Mouse (Mus musculus) liver, embryonic 12.5 days (tissue): ENCODE measurements around the gene Gm26661. TPM values are rescaled to one million over a fixed set of nuclear protein-coding genes. Genes with fewer than 3 reads are reported as not detected.

Experiments
- ATAC-seq: fragments of 200-750 bp; cut with Nextera tagmentation; 2 replicates; pipeline ENCODE4 v1.8.0; 2017; ENCODE audit warnings: moderate number of reproducible peaks, mild to moderate bottlenecking, moderate library complexity
- H3K27ac ChIP-seq: fragments of 300-500 bp; sonication (generic); 2 replicates; pipeline ENCODE4 v1.5.1; 2016; ENCODE audit warnings: mild to moderate bottlenecking
- H3K27me3 ChIP-seq: fragments of 300-500 bp; sonication (generic); replicated peaks from 2 replicates; pipeline ENCODE4 v1.6.1; 2016; ENCODE audit warnings: mild to moderate bottlenecking, moderate library complexity
- H3K36me3 ChIP-seq: fragments of 300-500 bp; sonication (generic); 2 replicates; pipeline ENCODE4 v1.6.1; 2016; ENCODE audit warnings: mild to moderate bottlenecking, moderate library complexity
- H3K4me1 ChIP-seq: fragments of 300-500 bp; sonication (generic); 2 replicates; pipeline ENCODE4 v1.6.1; 2016
- H3K4me2 ChIP-seq: fragments of 300-500 bp; sonication (generic); 2 replicates; pipeline ENCODE4 v1.6.1; 2016; ENCODE audit warnings: mild to moderate bottlenecking, moderate library complexity
- H3K4me3 ChIP-seq: fragments of 300-500 bp; sonication (generic); 2 replicates; pipeline ENCODE4 v1.5.1; 2016; ENCODE audit warnings: mild to moderate bottlenecking, moderate library complexity
- H3K9ac ChIP-seq: fragments of 300-500 bp; sonication (generic); 2 replicates; pipeline ENCODE4 v1.6.1; 2016; ENCODE audit warnings: mild to moderate bottlenecking, moderate library complexity
- H3K9me3 ChIP-seq: fragments of 300-500 bp; sonication (generic); replicated peaks from 2 replicates; pipeline ENCODE4 v1.6.1; 2016; ENCODE audit warnings: mild to moderate bottlenecking, moderate library complexity
- WGBS: fragments of 180-500 bp; shearing (Covaris S2); methylation state at CpG from one replicate; pipeline ENCODE4 v1.1.7; 2016; ENCODE audit not compliant: insufficient replicate concordance; 5-methylcytosine and 5-hydroxymethylcytosine counted together
- polyA plus RNA-seq: library from polyadenylated mRNA; unstranded; fragments of >200 nt; fragmentation: Nextera tagmentation; extraction: Ambion mirVana; gene quantifications from 2 replicates; pipeline ENCODE4 v1.2.1, GENCODE M21; 2016

Gene Gm26661
- polyA plus RNA-seq, 1 experiment from 2014 or later: not detected

DNA sequence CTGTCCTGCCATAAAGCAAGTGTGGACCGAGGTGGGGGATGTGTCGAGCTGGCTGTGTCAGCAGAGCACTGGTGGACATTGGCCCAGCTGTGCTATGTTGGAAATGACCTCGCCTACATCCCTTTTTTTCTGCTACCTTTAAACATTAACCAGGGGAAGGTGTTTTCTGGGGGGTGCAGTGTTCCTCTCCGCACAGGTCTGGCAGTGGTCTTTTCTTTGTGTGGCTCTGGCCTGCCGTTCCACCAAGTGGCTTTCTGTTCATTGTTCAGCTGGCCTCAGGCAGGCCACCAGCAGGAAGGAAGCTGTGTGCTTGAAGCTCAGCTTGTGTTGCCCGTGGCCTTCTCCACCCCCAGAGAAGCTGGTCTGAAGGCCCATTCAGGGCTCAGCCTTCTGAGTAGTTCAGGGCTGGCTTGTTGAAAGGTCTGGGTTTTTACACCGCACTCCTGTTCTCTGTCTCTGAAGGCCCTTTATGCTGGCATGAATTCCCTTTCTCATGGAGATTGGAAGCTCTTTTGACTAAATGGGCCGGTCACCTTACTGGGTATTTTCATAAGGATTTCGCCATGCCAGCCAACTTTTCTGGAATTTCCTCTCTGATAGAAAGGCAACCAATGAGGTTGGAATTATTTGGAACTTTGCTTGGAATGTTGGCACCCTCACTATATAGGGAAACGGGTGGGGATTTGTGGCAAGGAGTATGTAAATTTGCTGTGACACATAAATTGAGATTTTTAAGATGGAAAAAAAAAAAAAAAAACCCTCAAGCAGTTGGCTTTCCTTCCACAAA lies 35.0 kb downstream of the Gm26661 start:
- Histone ChIP-seq H3K27ac (peak overlapping the region; percentile 71), H3K27me3 (no peaks in the 10 kb centered on the region), H3K36me3 (no peaks in the 10 kb centered on the region), H3K4me2 (no peak overlapping the region), H3K4me3 (no peak overlapping the region), H3K9me3 (no peaks in the 10 kb centered on the region), H3K9ac (no peak overlapping the region), H3K4me1 (peaks cover 36% of the 10 kb centered on the region)
- WGBS: 44% methylated on average over 10 of the region's 10 CpGs
- peak; percentile 69 for ATAC-seq

GRCm38 (mm10) chr14:7829181-7829580 lies 37.8 kb downstream of the Gm26661 start:
- Histone ChIP-seq H3K4me3 (no peak overlapping the region), H3K4me2 (no peak overlapping the region), H3K9me3 (no peaks in the 10 kb centered on the region), H3K9ac (no peak overlapping the region), H3K4me1 (peaks cover 24% of the 10 kb centered on the region), H3K27ac (peak overlapping the region; percentile 45; the same call in 1 of the 2 replicates), H3K36me3 (no peaks in the 10 kb centered on the region), H3K27me3 (no peaks in the 10 kb centered on the region)
- no peak for ATAC-seq
- WGBS: 74% methylated on average over 2 of the region's 2 CpGs

GRCm38 (mm10) chr14:7831770-7832439 lies 40.5 kb downstream of the Gm26661 start:
- no peak for ATAC-seq
- H3K9me3 ChIP-seq: no peaks in the 10 kb centered on the region
- 52% methylated on average over 1 of the region's 1 CpGs for WGBS
- H3K27me3 ChIP-seq: no peaks in the 10 kb centered on the region
- no peak overlapping the region for H3K4me3 ChIP-seq
- no peaks in the 10 kb centered on the region for H3K4me1 ChIP-seq
- H3K9ac ChIP-seq: no peak overlapping the region
- H3K27ac ChIP-seq: no peak overlapping the region
- H3K36me3 ChIP-seq: no peaks in the 10 kb centered on the region
- no peak overlapping the region for H3K4me2 ChIP-seq

- no peaks in the 10 kb centered on the region for H3K9me3 ChIP-seq
- no peaks in the 10 kb centered on the region for H3K4me1 ChIP-seq
- H3K4me2 ChIP-seq: no peak overlapping the region
- H3K4me3 ChIP-seq: no peak overlapping the region
- H3K36me3 ChIP-seq: no peaks in the 10 kb centered on the region
- H3K9ac ChIP-seq: no peak overlapping the region
- ATAC-seq: no peak
- H3K27ac ChIP-seq: no peak overlapping the region
- no peaks in the 10 kb centered on the region for H3K27me3 ChIP-seq
- 82% methylated on average over 5 of the region's 5 CpGs for WGBS
Measured at GRCm38 (mm10) chr14:7832440-7832783, 41.0 kb downstream of the Gm26661 start.

- Histone ChIP-seq H3K36me3 (no peaks in the 10 kb centered on the region), H3K4me3 (no peak overlapping the region), H3K9me3 (no peaks in the 10 kb centered on the region), H3K4me1 (no peaks in the 10 kb centered on the region), H3K27me3 (no peaks in the 10 kb centered on the region), H3K4me2 (no peak overlapping the region), H3K9ac (no peak overlapping the region), H3K27ac (no peak overlapping the region)
- ATAC-seq: no peak
- 52% methylated on average over 4 of the region's 4 CpGs for WGBS
Measured at GRCm38 (mm10) chr14:7833458-7833857, 42.1 kb downstream of the Gm26661 start.

DNA sequence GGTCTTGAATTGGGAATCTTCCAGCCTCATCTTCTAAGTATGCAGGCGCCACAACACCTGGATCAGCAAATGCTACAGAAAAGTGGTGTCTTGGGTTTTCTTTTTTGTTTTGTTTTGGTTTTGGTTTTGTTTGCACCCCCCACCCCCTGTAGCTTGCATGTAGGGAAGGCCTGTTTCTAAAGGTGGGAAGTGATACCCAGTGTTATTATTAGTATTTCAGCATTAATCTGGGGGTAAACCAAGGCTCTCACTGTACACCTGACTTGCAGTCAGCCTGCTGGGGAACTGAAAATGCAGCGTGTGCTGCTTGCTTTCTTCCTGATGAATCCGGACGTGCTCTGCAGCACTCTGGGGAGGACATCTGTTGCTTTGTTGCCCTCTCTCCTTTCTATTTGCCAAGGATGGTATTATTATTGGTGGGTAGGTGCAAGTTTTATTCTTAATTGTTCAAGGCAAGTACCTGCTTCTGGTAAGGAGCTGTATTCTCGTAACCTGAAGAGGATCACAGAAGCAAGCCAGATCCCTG lies 47.2 kb downstream of the Gm26661 start:
- Histone ChIP-seq H3K36me3 (no peaks in the 10 kb centered on the region), H3K27ac (no peak overlapping the region), H3K4me1 (peaks cover 12% of the 10 kb centered on the region; the same call in 1 of the 2 replicates), H3K4me2 (no peak overlapping the region), H3K27me3 (no peaks in the 10 kb centered on the region), H3K9ac (no peak overlapping the region), H3K4me3 (no peak overlapping the region), H3K9me3 (no peaks in the 10 kb centered on the region)
- no peak for ATAC-seq
- WGBS: 74% methylated on average over 5 of the region's 5 CpGs

GRCm38 (mm10) chr14:7839950-7840514 lies 48.6 kb downstream of the Gm26661 start:
- peaks cover 12% of the 10 kb centered on the region; the same call in 1 of the 2 replicates for H3K4me1 ChIP-seq
- no peak for ATAC-seq
- no peak overlapping the region for H3K4me2 ChIP-seq
- 57% methylated on average over 8 of the region's 8 CpGs for WGBS
- H3K27me3 ChIP-seq: no peaks in the 10 kb centered on the region
- no peak overlapping the region for H3K9ac ChIP-seq
- no peaks in the 10 kb centered on the region for H3K36me3 ChIP-seq
- H3K4me3 ChIP-seq: no peak overlapping the region
- H3K9me3 ChIP-seq: no peaks in the 10 kb centered on the region
- no peak overlapping the region for H3K27ac ChIP-seq

Other genes starting within 250 kb of the Gm26661 start
- 0.11 TPM in 1 of 2 replicates, not detected in the other for gene Gm3558, start 223.0 kb upstream of the Gm26661 start, polyA plus RNA-seq
- gene Gm10338, start 196.0 kb upstream of the Gm26661 start, polyA plus RNA-seq: not detected in 2 replicates
- gene Gm10128, start 147.6 kb upstream of the Gm26661 start, polyA plus RNA-seq: not detected in 2 replicates
- 7.4 and 8.7 TPM in 2 replicates for gene Flnb, start 26.4 kb downstream of the Gm26661 start, polyA plus RNA-seq
- not detected in 2 replicates for gene Gm45521, start 165.7 kb downstream of the Gm26661 start, polyA plus RNA-seq
- 0.72 and 0.79 TPM in 2 replicates for gene Dnase1l3, start 203.0 kb downstream of the Gm26661 start, polyA plus RNA-seq
- 8.2 and 10.6 TPM in 2 replicates for gene Abhd6, start 211.3 kb downstream of the Gm26661 start, polyA plus RNA-seq